Mouse (Mus musculus): Measurements from ENCODE around the gene Nfe2l3. TPM values are rescaled to one million over a fixed set of nuclear protein-coding genes. Genes with fewer than 3 reads are reported as not detected.

Nfe2l3 gene
- polyA plus RNA-seq, 2 experiments, result 2.4 TPM

DNA sequence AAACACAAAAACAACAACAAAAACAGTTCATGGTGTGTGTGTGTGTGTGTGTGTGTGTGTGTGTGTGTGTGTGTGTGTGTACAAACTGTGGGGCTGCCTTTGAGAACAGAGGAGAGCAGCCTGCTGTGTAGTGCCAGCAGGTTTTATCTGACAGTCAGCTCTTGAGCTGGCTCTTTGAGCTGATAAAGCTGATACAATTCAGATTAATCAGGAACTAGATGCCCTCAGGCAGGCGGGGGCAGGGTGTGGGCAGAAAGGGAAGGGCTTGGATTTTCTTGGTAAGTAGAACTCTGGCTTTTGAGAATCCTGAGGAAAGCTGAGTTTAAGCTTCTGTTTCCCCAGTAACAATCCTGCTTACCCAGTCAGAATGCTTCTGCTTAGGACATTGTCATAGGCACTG, 73.2 kb downstream of the Nfe2l3 start:
- Histone ChIP-seq H3K27me3 (ENCODE audit: control insufficient read depth, insufficient read depth, low read length) (no peaks in the 10 kb centered on the region), H3K4me3 (replicated peaks; ENCODE audit: low read length) (no peak overlapping the region), H3K9ac (ENCODE audit: low read depth, low read length, severe bottlenecking) (no peak overlapping the region), H3K27ac (replicated peaks; ENCODE audit: low read depth, low read length) (no peak overlapping the region), H3K4me1 (ENCODE audit: control insufficient read depth, insufficient read depth, low read length) (no peaks in the 10 kb centered on the region), H3K4me2 (replicated peaks; ENCODE audit: low read depth, low read length, severe bottlenecking) (no peak overlapping the region), H3K9me3 (ENCODE audit: control insufficient read depth, low read length) (no peaks in the 10 kb centered on the region), H3K36me3 (ENCODE audit: control insufficient read depth, insufficient read depth, low read length) (no peaks in the 10 kb centered on the region)
- TF ChIP-seq POLR2A (IDR thresholded peaks at IDR 0.05; ENCODE audit: borderline replicate concordance, extremely low read depth, insufficient read depth, insufficient read length), result no peak
- DNase-seq (ENCODE audit: low spot score) (no peak), ATAC-seq (ENCODE audit: low FRiP score, low read depth) (no peak)
- WGBS, result 71% methylated on average over 1 of the region's 1 CpGs

DNA sequence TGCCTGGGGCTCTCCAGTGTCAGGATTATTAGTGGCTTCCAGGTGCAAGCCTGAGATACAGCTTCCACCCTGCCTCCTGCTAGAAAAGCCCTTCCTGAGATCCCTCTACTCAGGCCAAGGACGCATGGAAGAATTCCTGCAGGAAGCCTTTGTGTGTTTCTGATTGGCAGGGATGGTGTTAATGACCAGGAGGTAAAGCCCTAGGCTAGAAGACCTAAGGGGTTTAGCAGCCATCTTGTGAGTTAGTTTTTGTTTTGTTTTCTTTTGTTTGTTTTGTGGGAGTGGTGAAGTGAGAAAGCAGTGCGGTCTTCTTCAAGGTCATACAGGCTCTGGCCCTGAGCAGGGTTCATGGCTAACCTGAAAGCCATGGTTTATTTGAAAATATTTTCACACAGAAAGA, 75.1 kb downstream of the Nfe2l3 start:
- 48% methylated on average over 2 of the region's 2 CpGs for WGBS
- no peaks in the 10 kb centered on the region for H3K36me3 ChIP-seq (ENCODE audit: control insufficient read depth, insufficient read depth, low read length)
- ATAC-seq (ENCODE audit: low FRiP score, low read depth), result no peak
- no peak for DNase-seq (ENCODE audit: low spot score)
- no peak for TF ChIP-seq POLR2A (IDR thresholded peaks at IDR 0.05; ENCODE audit: borderline replicate concordance, extremely low read depth, insufficient read depth, insufficient read length)
- H3K27ac ChIP-seq (replicated peaks; ENCODE audit: low read depth, low read length), result no peak overlapping the region
- H3K9ac ChIP-seq (ENCODE audit: low read depth, low read length, severe bottlenecking), result no peak overlapping the region
- no peaks in the 10 kb centered on the region for H3K9me3 ChIP-seq (ENCODE audit: control insufficient read depth, low read length)
- H3K4me1 ChIP-seq (ENCODE audit: control insufficient read depth, insufficient read depth, low read length), result no peaks in the 10 kb centered on the region
- H3K4me3 ChIP-seq (replicated peaks; ENCODE audit: low read length), result no peak overlapping the region
- no peak overlapping the region for H3K4me2 ChIP-seq (replicated peaks; ENCODE audit: low read depth, low read length, severe bottlenecking)
- H3K27me3 ChIP-seq (ENCODE audit: control insufficient read depth, insufficient read depth, low read length), result no peaks in the 10 kb centered on the region

Other genes with a start within 250 kb of the Nfe2l3 start
- gene Hnrnpa2b1, start 37.2 kb downstream of the Nfe2l3 start, polyA plus RNA-seq (2012; rRNA removed), result 1,157 and 1,691 TPM in 2 replicates
- 1,002 and 1,100 TPM in 2 replicates for gene Hnrnpa2b1, start 37.2 kb downstream of the Nfe2l3 start, polyA plus RNA-seq (2014; fragmentation: Nextera tagmentation; extraction: Ambion mirVana)
- 93.6 and 120 TPM in 2 replicates for gene Cbx3, start 37.7 kb downstream of the Nfe2l3 start, polyA plus RNA-seq (2012; rRNA removed)
- gene Cbx3, start 37.7 kb downstream of the Nfe2l3 start, polyA plus RNA-seq (2014; fragmentation: Nextera tagmentation; extraction: Ambion mirVana), result 444 and 459 TPM in 2 replicates
- gene Snx10, start 91.2 kb downstream of the Nfe2l3 start, polyA plus RNA-seq (2012; rRNA removed), result 4.0 and 5.7 TPM in 2 replicates
- gene Snx10, start 91.2 kb downstream of the Nfe2l3 start, polyA plus RNA-seq (2014; fragmentation: Nextera tagmentation; extraction: Ambion mirVana), result 11.2 and 13.8 TPM in 2 replicates